Mouse (Mus musculus) heart, adult 2 months (tissue): ENCODE results near the gene Polr1a.

Source experiments
- CTCF ChIP-seq: fragments of 200-600 bp; IDR thresholded peaks from 2 replicates; pipeline ENCODE4 v1.8.1; 2022; ENCODE audit warnings: antibody characterized with exemption, mild to moderate bottlenecking, moderate library complexity
- POLR2A ChIP-seq: fragments of 200-500 bp; IDR thresholded peaks from 2 replicates; pipeline ENCODE4 v1.6.1; 2011; ENCODE audit warnings: mild to moderate bottlenecking, low read depth, low read length, control low read depth; ENCODE audit not compliant: insufficient read depth

GRCm38 (mm10) chr6:71868809-71869208, 40.0 kb upstream of the Polr1a start:
- TF ChIP-seq CTCF (peak; percentile 69), POLR2A (no peak)
